Mouse (Mus musculus) CH12.LX (cell line): Measurements from ENCODE around the gene Gatm.

ENCODE experiments used
- CHD1 ChIP-seq: IDR thresholded peaks from 2 replicates; pipeline ENCODE4 v1.6.1; 2012; ENCODE audit warnings: low read depth, low read length, improper control_type of control experiment, inconsistent platforms
- CTCF ChIP-seq, 2 experiments: IDR thresholded peaks in 1 of 2; conservative IDR thresholded peaks in 1 of 2; 2 replicates each; pipeline ENCODE4 v1.5.1; 2011 to 2012; ENCODE audit warnings: low read depth in 2 of 2, low read length in 2 of 2, improper control_type of control experiment in 1 of 2, inconsistent platforms in 1 of 2, mild to moderate bottlenecking in 1 of 2, moderate library complexity in 1 of 2
- EP300 ChIP-seq: IDR thresholded peaks from 2 replicates; pipeline ENCODE4 v1.6.1; 2011; ENCODE audit warnings: low read length, improper control_type of control experiment
- NELFE ChIP-seq: IDR thresholded peaks from 2 replicates; pipeline ENCODE4 v1.6.1; 2011; ENCODE audit warnings: low read depth, low read length, improper control_type of control experiment
- POLR2A ChIP-seq: IDR thresholded peaks from 2 replicates; pipeline ENCODE4 v1.6.1; 2011; ENCODE audit warnings: low read depth, mild to moderate bottlenecking, improper control_type of control experiment, low read length
- USF1 ChIP-seq: IDR thresholded peaks from 2 replicates; pipeline ENCODE4 v1.6.1; 2014; ENCODE audit warnings: low read depth, mild to moderate bottlenecking, inconsistent platforms, low read length, improper control_type of control experiment
- ZKSCAN1 ChIP-seq: IDR thresholded peaks from 2 replicates; pipeline ENCODE4 v1.6.1; 2012; ENCODE audit warnings: low read depth, inconsistent platforms, low read length, improper control_type of control experiment, borderline replicate concordance
- ZNF384 ChIP-seq: IDR thresholded peaks from 2 replicates; pipeline ENCODE4 v1.6.1; 2012; ENCODE audit warnings: low read depth, low read length, improper control_type of control experiment, inconsistent platforms

DNA sequence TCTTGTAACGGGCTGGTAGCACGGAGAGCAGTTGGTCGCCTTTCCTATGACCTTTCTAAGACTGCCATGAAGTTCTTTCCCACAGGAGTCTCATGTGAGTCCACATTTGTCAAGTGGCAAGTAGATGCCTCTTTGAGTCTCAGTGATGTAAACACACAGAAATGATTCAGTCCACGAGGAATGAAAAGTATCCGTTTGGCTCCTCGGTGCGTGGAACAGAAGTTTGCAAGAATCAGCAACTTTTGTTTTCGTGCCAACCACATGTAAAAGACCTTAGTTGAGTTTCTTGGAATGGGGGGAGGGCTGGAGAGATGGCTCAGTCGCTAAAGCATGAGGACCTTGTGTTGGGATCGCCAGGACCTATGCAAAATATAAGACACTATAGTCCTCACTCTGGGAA, 30.7 kb downstream of the Gatm start:
- TF ChIP-seq CTCF (conservative IDR thresholded peaks at IDR 0.05 in 1 of 2, IDR thresholded peaks at IDR 0.05 in 1 of 2; ENCODE audit: low read depth in 2 of 2, low read length in 2 of 2) (no peak), POLR2A (no peak), CHD1 (no peak), ZKSCAN1 (no peak), USF1 (no peak), NELFE (no peak), EP300 (no peak), ZNF384 (no peak)
